Mouse (Mus musculus): ENCODE results near the gene Ppp1r14c. TPM values are rescaled to one million over a fixed set of nuclear protein-coding genes. Genes with fewer than 3 reads are reported as not detected.

The Ppp1r14c gene
- polyA plus RNA-seq, 1 experiment from 2014 or later, result 2.9 TPM

DNA sequence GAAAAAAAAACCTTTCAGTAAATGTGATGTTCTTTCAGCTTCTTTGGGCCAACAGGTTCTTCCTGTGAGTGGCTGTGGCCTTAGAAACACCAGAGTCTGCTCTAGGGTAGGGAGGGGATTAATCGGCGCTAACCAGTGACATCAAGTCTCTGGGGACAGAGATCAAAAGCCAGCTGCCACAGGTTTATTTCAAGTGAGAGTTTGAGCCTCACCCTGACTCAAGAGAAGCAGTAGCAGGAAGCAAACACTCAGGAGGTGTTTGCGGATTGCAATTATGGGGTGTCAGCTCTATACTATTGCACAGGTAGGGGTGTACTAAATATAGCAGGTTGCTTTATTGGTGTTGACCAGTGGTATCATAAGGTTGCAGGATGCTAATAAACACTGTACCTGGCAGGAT is 144.6 kb downstream of the Ppp1r14c start:
- Histone ChIP-seq H3K27me3 (ENCODE audit: control insufficient read depth, insufficient read depth, low read length) (no peaks in the 10 kb centered on the region), H3K36me3 (ENCODE audit: control insufficient read depth, insufficient read depth, low read length) (no peaks in the 10 kb centered on the region), H3K4me1 (replicated peaks; ENCODE audit: control insufficient read depth, insufficient read depth) (no peaks in the 10 kb centered on the region), H3K4me2 (replicated peaks; ENCODE audit: low read depth) (no peak overlapping the region), H3K9ac (ENCODE audit: low read length) (no peak overlapping the region), H3K9me3 (ENCODE audit: control insufficient read depth, low read length) (no peaks in the 10 kb centered on the region), H3K4me3 (ENCODE audit: low read depth, low read length) (no peak overlapping the region), H3K27ac (replicated peaks) (no peak overlapping the region)
- ATAC-seq (ENCODE audit: low FRiP score, low TSS enrichment) (no peak), DNase-seq (ENCODE audit: low spot score) (no peak)
- WGBS, result 63% methylated on average over 3 of the region's 3 CpGs
- no peak for TF ChIP-seq EP300 (optimal IDR thresholded peaks at IDR 0.05)
- TF ChIP-seq CTCF (IDR thresholded peaks at IDR 0.05; ENCODE audit: low read depth), result no peak

DNA sequence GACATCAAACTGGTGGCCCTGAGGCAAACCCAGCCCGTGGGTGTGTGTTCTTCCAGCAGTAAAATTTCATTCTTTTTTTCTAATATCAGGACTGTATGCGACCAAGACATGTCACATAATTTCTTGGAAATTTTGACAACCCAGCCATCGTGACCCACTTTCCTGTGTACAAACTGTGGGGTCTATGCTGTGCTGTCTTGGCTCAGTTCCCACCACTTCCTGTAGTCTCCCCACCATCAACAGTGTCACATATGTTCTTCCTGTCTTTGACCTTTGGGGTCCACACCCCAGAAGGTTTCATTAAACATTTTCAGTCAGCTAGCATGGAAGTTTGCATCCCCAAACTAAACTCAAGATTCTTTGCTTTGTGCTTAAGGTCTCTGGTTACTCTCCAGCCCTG is 145.5 kb downstream of the Ppp1r14c start:
- no peak overlapping the region for H3K27ac ChIP-seq (replicated peaks)
- H3K9me3 ChIP-seq (ENCODE audit: control insufficient read depth, low read length), result no peaks in the 10 kb centered on the region
- DNase-seq (ENCODE audit: low spot score) (no peak), ATAC-seq (ENCODE audit: low FRiP score, low TSS enrichment) (no peak)
- H3K36me3 ChIP-seq (ENCODE audit: control insufficient read depth, insufficient read depth, low read length), result no peaks in the 10 kb centered on the region
- TF ChIP-seq CTCF (IDR thresholded peaks at IDR 0.05; ENCODE audit: low read depth) (no peak), EP300 (optimal IDR thresholded peaks at IDR 0.05) (no peak)
- H3K4me1 ChIP-seq (replicated peaks; ENCODE audit: control insufficient read depth, insufficient read depth), result no peaks in the 10 kb centered on the region
- H3K27me3 ChIP-seq (ENCODE audit: control insufficient read depth, insufficient read depth, low read length), result no peaks in the 10 kb centered on the region
- no peak overlapping the region for H3K4me2 ChIP-seq (replicated peaks; ENCODE audit: low read depth)
- 72% methylated on average over 3 of the region's 3 CpGs for WGBS
- no peak overlapping the region for H3K4me3 ChIP-seq (ENCODE audit: low read depth, low read length)
- no peak overlapping the region for H3K9ac ChIP-seq (ENCODE audit: low read length)

DNA sequence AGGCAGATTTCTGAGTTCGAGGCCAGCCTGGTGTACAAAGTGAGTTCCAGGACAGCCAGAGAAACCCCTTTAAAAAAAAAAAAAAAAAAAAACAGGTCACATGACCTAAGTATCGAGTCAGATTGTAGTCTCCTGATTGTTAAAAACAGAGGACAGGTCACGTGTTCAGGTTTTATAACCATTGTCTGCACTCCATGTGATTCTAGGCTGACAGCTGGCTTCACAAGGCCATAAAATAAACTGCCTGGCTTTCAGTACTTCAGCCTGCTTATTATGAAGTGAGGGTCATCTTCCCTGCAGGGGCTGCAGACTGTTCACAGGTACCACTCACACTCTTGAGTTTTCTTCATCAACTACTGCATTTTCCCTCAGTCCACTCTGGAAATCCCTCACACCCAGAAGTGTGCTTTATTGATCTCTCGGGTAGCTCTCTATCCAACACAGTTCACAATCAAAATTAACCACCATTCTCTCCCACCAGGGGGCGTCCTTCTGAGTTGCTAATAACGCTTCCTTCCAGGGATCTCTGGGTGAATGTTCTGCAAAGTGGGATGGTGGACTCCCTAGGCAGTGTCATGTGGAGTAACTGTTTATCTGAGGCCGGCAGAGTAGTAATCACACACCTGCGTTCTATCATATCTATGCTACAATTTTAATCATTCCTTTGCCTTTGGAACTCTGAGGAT is 146.9 kb downstream of the Ppp1r14c start:
- 77% methylated on average over 8 of the region's 8 CpGs for WGBS
- H3K27me3 ChIP-seq (ENCODE audit: control insufficient read depth, insufficient read depth, low read length), result no peaks in the 10 kb centered on the region
- H3K27ac ChIP-seq (replicated peaks), result no peak overlapping the region
- peak; percentile 57 for TF ChIP-seq CTCF (IDR thresholded peaks at IDR 0.05; ENCODE audit: low read depth)
- TF ChIP-seq EP300 (optimal IDR thresholded peaks at IDR 0.05), result no peak
- DNase-seq (ENCODE audit: low spot score) (no peak), ATAC-seq (ENCODE audit: low FRiP score, low TSS enrichment) (no peak)
- H3K4me2 ChIP-seq (replicated peaks; ENCODE audit: low read depth), result no peak overlapping the region
- no peak overlapping the region for H3K9ac ChIP-seq (ENCODE audit: low read length)
- no peak overlapping the region for H3K4me3 ChIP-seq (ENCODE audit: low read depth, low read length)
- H3K36me3 ChIP-seq (ENCODE audit: control insufficient read depth, insufficient read depth, low read length), result no peaks in the 10 kb centered on the region
- H3K4me1 ChIP-seq (replicated peaks; ENCODE audit: control insufficient read depth, insufficient read depth), result no peaks in the 10 kb centered on the region
- no peaks in the 10 kb centered on the region for H3K9me3 ChIP-seq (ENCODE audit: control insufficient read depth, low read length)

- no peak overlapping the region for H3K4me3 ChIP-seq (ENCODE audit: low read depth, low read length)
- H3K27ac ChIP-seq (replicated peaks), result no peak overlapping the region
- no peak overlapping the region for H3K9ac ChIP-seq (ENCODE audit: low read length)
- no peaks in the 10 kb centered on the region for H3K9me3 ChIP-seq (ENCODE audit: control insufficient read depth, low read length)
- H3K36me3 ChIP-seq (ENCODE audit: control insufficient read depth, insufficient read depth, low read length), result no peaks in the 10 kb centered on the region
- H3K27me3 ChIP-seq (ENCODE audit: control insufficient read depth, insufficient read depth, low read length), result no peaks in the 10 kb centered on the region
- no peaks in the 10 kb centered on the region for H3K4me1 ChIP-seq (replicated peaks; ENCODE audit: control insufficient read depth, insufficient read depth)
- DNase-seq (ENCODE audit: low spot score) (no peak), ATAC-seq (ENCODE audit: low FRiP score, low TSS enrichment) (no peak)
- TF ChIP-seq EP300 (optimal IDR thresholded peaks at IDR 0.05), result no peak
- TF ChIP-seq CTCF (IDR thresholded peaks at IDR 0.05; ENCODE audit: low read depth), result no peak
- WGBS, result 68% methylated on average over 6 of the region's 6 CpGs
- no peak overlapping the region for H3K4me2 ChIP-seq (replicated peaks; ENCODE audit: low read depth)
These were observed 148.1 kb downstream of the Ppp1r14c start for GRCm38 (mm10) chr10:3513947-3514346.

Small RNA genes lying within 50 kb of the gene (microRNA-seq; reads per million reads assigned to microRNA genes)
- not detected for gene Gm24482

Other genes starting within 250 kb of the Ppp1r14c start
- gene H60c, start 98.3 kb upstream of the Ppp1r14c start, polyA plus RNA-seq (2015; fragmentation: Nextera tagmentation; extraction: Ambion mirVana), result 3.1 and 5.7 TPM in 2 replicates
- gene Iyd, start 174.2 kb downstream of the Ppp1r14c start, polyA plus RNA-seq (2015; fragmentation: Nextera tagmentation; extraction: Ambion mirVana), result 33.5 and 35.5 TPM in 2 replicates

All from stomach, postnatal 0 days (tissue).